Mouse (Mus musculus) cerebellum, postnatal 25 days (tissue): ENCODE data around the gene Olfr721-ps1.

ENCODE experiments used
- DNase-seq, 2 experiments: peaks; one replicate each; pipeline ENCODE4 v3.0.0; 2021; ENCODE audit warnings: mixed read lengths in 2 of 2

Olfr721-ps1 gene

DNA sequence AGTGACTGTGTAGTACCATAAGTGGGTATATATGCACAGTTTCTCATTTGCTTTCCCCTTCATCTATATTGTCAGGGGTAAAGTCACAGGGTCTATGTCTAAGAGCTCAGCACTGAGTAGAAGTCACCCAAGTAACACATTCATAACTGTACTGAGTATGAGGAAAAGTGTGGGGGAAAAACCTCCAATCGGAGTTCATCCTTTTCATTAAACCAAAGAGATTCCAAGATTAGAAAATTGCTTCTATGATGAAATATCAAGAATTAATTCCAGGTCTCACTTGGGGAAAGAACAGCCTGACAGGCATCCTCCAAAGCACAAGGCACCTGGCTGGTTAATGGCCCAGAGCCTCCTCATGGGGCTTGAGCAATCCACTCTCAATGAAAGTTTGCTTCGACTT lies at the start of gene Olfr721-ps1:
Gene Olfr721-ps1, plus strand, starts transcription at position 301 of the 400 bp plus-strand sequence.
- DNase-seq: no peak

DNA sequence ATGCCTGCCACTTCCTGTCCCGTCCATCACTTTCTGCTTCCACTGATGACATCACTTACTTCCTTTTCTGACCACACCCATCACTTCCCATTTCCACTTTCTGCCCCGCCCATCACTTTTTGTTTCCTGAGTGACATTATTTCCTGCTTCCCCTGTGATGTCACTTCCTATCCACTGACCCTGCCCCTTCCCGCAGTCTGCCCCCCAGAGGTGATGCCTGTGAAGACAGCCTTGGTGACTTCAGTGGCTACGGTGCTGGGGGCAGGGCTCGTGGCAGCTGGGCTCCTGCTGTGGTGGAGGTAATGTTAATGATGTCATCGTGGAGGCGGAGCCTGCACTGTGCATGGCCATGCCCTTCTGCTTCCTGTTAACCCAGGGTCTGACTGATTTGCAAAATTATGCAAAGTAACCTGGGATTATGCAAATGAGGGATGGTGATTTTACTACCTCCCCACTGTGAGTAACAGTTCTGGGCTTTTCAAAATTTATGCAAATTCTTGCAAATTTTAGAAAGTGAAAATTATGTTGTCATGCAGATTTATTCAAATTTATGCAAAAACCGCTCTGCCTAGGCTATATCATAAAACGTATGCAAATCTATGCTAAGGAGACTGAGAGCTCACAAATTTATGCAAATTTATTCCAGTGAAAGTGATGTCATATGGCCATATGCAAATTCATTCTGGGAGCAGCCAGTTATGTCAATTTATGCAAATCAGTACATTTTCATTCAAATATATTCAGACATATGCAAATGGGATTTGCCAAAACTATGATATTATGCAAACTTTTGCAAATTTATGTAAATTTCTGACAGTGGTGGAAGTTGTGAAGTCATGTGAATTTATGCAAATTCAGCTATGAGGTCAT lies 49.1 kb upstream of the Olfr721-ps1 start:
- DNase-seq: peak in 1 of 2 experiments; percentile 13

- no peak for DNase-seq
Observed at GRCm38 (mm10) chr14:14352606-14353005, 48.5 kb upstream of the Olfr721-ps1 start.

- DNase-seq: no peak
Observed at GRCm38 (mm10) chr14:14353081-14353732, 47.9 kb upstream of the Olfr721-ps1 start.

DNA sequence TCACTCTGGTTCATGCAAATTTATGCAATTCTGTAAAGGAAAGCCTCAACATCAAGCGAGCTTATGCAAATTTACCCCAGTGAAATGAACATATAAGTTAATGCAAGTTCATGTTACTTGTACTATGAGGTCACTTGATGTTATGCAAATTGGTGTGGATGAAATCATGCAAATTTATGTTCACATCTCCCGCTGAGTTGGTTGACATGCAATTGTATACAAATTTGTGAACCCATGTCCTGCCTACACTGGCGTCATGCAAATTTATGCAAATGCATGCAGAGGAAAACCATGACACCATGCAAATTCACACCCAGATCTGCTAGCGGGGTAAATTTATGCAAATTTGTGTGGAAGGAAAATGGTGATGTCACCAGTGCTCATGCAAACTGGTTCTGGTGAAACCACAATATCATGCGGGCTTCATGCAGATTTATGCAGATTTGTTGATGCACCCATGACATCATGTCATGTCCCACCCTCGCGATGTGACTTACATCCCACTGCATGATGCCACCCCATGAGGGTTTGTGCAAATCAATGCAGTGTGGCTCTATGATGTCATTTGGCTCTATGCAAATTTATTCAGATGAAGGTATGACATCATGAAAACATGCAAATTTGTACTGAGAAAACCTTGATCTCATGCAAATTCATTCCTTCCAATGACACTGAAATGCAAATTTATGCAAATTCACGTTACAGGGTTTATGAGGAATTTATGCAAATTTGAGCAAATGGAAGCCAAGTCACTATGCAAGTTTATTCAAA lies 47.2 kb upstream of the Olfr721-ps1 start:
- no peak for DNase-seq

GRCm38 (mm10) chr14:14354511-14355359 lies 46.4 kb upstream of the Olfr721-ps1 start:
- DNase-seq: no peak

DNA sequence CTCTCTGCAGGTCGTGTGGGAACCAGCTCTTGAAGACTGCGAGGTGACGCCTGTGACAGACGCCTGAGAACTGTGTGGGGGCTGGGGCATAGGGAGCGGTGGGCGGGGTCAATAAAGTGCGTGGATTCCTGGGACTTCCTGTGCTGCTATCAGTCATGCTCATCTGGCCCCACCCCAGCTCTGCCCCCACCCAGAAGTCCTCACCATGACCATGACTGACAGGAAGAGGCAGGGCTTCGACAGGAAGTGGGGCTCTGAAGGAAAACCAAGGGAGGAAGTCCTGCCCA lies 45.8 kb upstream of the Olfr721-ps1 start:
- no peak for DNase-seq

DNA sequence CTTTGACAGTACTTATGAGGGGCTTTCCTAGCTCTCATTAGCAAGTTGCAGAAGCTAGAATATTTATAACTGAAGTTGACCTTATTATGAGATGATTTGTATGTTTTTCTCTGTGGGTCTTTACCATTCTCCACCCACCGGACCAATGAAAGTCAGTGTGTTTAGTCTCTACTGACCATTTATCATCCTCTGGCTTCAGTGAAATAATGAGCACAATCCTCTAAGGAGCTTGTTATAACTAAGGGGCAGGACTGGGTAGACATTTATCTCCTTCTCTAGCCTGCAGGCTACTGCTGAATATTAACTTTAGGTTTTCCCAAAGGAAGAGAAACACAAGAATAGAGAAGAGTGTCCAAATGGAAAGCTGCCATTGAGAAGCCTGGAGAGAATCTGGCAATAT lies 5.6 kb upstream of the Olfr721-ps1 start:
- DNase-seq: no peak

GRCm38 (mm10) chr14:14436078-14436658 lies 35.1 kb downstream of the Olfr721-ps1 start:
- no peak for DNase-seq
